Mouse (Mus musculus): ENCODE measurements around the gene Polr2f. TPM values are rescaled to one million over a fixed set of nuclear protein-coding genes. Genes with fewer than 3 reads are reported as not detected.

Gene Polr2f
- polyA plus RNA-seq, 1 experiment from 2014 or later: 327 TPM

DNA sequence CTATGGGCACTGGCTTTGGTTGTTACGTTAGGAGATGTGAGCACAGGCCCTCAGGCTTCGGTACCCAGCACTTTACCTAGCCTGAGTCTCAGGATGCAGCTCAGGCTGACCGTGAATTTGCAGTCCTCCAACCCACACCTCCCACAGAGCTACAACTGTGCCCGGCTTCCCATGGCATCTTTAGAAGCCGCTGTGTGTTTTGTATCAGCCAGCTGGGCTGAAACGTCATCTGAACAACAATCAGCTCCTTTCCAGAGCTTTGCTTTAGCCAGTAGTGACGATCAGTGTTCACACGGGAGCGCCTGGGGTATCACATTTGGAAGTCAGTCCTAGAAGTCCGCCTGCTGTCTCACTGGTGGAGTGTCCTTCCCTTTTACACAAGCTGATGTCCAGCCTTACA is 37.5 kb upstream of the Polr2f start:
- Histone ChIP-seq H3K27me3 (peaks cover 5% of the 10 kb centered on the region; the same call in 1 of the 2 replicates), H3K4me1 (peaks cover 3% of the 10 kb centered on the region), H3K4me3 (no peak overlapping the region), H3K9ac (replicated peaks) (no peak overlapping the region), H3K4me2 (replicated peaks) (no peak overlapping the region), H3K27ac (replicated peaks) (no peak overlapping the region), H3K36me3 (no peaks in the 10 kb centered on the region), H3K9me3 (no peaks in the 10 kb centered on the region)
- 72% methylated on average over 10 of the region's 10 CpGs for WGBS
- no peak for ATAC-seq (ENCODE audit: low FRiP score, low read depth)

DNA sequence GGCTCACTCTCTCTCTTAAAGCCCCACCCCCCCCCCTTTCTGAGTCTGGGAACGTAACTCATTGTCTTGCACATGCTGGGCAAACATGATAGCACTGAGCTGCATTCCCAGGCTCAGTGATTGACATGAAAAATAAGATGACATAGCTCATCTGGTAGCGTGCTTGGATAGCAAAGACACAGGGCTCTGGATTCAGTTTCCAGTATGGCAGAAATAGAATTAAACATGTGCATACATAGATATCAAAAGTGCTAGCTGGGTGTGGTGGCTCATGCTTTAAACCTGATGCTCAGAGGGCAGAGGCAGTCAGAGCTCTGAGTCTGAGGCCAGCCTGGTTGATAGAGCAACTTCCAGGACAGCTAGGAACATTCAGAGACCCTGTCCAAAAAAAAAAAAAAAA is 35.0 kb upstream of the Polr2f start:
- Histone ChIP-seq H3K4me3 (no peak overlapping the region), H3K4me1 (peaks cover 22% of the 10 kb centered on the region), H3K9me3 (no peaks in the 10 kb centered on the region), H3K27me3 (peaks cover 16% of the 10 kb centered on the region), H3K27ac (replicated peaks) (no peak overlapping the region), H3K9ac (replicated peaks) (no peak overlapping the region), H3K36me3 (no peaks in the 10 kb centered on the region), H3K4me2 (replicated peaks) (no peak overlapping the region)
- WGBS: 48% methylated on average over 2 of the region's 2 CpGs
- ATAC-seq (ENCODE audit: low FRiP score, low read depth): no peak

DNA sequence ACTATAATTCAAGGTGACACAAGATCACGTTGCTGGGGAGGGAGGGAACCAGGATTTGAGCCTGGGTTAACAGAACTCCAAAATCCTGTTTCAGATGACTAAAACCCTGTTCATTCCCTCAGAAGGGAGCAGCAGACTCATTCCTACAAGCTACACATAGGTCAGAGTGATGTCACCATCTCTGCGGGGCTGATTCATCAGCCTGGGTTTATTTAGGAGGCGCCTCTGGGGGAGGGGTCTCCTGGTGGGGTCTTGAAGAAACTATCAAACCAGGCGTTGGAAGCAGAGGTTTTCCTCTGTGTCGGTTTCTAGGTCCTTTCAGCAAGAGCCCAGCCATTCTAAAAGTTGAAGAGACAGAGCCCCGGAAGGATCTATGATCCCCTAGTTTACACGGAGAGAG is 32.8 kb upstream of the Polr2f start:
- peak overlapping the region; percentile 73; the same call in 1 of the 2 replicates for H3K4me3 ChIP-seq
- H3K4me2 ChIP-seq (replicated peaks): peak overlapping the region; percentile 97
- H3K36me3 ChIP-seq: peaks cover 4% of the 10 kb centered on the region; the same call in 1 of the 2 replicates
- peak overlapping the region; percentile 44; the same call in 1 of the 2 replicates for H3K27ac ChIP-seq (replicated peaks)
- WGBS: 24% methylated on average over 7 of the region's 7 CpGs
- peaks cover 23% of the 10 kb centered on the region for H3K4me1 ChIP-seq
- no peak for ATAC-seq (ENCODE audit: low FRiP score, low read depth)
- H3K9ac ChIP-seq (replicated peaks): peak overlapping the region; percentile 93; the same call in 1 of the 2 replicates
- no peaks in the 10 kb centered on the region for H3K9me3 ChIP-seq
- H3K27me3 ChIP-seq: peaks cover 19% of the 10 kb centered on the region

DNA sequence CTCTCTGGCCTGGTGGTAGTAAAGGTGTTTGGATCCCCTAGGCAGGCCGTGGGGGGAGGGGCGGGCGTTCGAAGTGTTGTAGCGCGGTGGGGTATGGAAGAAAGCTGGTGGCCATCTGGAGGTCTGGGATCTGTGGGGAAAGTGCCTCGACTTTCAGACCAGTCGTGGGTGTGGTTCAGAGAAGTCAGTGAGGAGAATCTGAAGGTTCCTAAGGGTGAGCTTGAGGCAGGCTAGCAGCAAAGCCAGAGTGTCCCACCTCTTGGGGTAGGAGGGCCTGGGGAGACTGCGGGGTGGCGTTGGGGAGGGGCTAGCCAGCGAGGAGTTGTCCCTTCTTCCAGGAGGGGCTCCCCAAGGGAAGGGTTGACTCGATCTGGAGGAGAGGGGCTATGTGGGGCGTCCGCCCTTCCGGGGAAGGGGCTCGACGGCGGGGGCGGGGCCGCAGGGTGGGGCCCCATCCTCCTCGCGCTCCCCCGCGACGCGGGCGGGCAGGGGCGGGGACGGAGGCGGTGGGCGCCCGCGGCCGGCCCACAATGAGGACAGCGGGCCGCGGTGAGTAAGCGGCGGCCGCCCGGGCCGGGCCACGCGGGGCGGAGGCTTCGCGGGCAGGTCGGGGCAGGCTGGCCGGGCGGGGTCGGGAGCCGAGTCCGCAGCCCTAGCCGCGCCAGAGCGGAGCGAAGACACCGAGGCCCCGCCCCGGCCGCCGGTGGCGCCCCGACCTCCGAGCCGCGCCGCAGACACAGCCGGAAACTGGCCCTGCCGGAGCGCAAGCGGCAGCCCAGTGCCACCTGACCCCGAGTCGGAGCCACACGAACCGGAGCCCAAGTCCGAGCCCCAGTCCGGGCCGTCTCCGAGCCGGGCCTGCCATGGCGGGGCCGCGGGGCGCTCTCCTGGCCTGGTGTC is 32.1 kb upstream of the Polr2f start, which contains the start of gene Micall1:
Gene Micall1, plus strand, starts transcription at position 478 of the 900 bp plus-strand sequence.
- Histone ChIP-seq H3K27me3 (peaks cover 19% of the 10 kb centered on the region), H3K9me3 (no peaks in the 10 kb centered on the region), H3K4me1 (peaks cover 23% of the 10 kb centered on the region), H3K4me3 (peak within 1 kb of the TSS; percentile 73), H3K4me2 (replicated peaks) (peak within 1 kb of the TSS; percentile 97), H3K9ac (replicated peaks) (peak within 1 kb of the TSS; percentile 93), H3K27ac (replicated peaks) (peak within 1 kb of the TSS; percentile 44), H3K36me3 (peaks cover 5% of the 10 kb centered on the region; the same call in 1 of the 2 replicates)
- peak; percentile 86 for ATAC-seq (ENCODE audit: low FRiP score, low read depth)
- WGBS: under 1% methylated on average over 72 of the region's 85 CpGs

DNA sequence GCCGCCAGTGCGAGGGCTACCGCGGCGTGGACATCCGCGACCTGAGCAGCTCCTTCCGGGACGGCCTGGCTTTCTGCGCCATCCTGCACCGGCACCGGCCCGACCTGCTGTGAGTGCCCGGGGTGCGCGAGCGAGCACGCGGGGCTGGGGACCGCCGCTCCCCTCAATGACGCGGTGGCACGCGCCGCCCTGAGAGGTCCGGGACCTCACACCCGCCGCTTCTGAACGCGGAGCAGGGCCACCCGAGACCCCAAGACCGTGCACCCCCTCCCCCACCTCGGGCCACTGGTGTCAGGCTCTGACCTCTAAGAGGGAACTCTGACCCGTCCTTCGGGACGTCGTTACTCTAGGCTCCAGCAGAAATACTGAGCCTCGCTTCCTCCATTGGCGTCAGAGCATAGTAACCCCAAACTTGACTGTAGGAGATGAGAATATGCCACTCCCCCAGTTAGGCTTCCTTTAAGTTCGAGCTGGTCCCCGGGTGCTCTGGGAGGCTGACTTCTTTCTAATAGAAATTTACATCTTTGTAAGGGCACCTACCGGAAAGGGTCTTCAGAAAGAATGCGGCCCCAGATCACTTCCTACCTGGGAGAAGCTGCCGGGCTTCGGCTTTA is 31.4 kb upstream of the Polr2f start:
- ATAC-seq (ENCODE audit: low FRiP score, low read depth): no peak; the same call in 1 of the 2 replicates
- no peaks in the 10 kb centered on the region for H3K9me3 ChIP-seq
- WGBS: under 1% methylated on average over 42 of the region's 46 CpGs
- H3K27me3 ChIP-seq: peaks cover 19% of the 10 kb centered on the region
- peak overlapping the region; percentile 93 for H3K9ac ChIP-seq (replicated peaks)
- peak overlapping the region; percentile 73 for H3K4me3 ChIP-seq
- H3K4me1 ChIP-seq: peaks cover 23% of the 10 kb centered on the region
- peaks cover 5% of the 10 kb centered on the region; the same call in 1 of the 2 replicates for H3K36me3 ChIP-seq
- H3K4me2 ChIP-seq (replicated peaks): peak overlapping the region; percentile 97
- peak overlapping the region; percentile 44 for H3K27ac ChIP-seq (replicated peaks)

DNA sequence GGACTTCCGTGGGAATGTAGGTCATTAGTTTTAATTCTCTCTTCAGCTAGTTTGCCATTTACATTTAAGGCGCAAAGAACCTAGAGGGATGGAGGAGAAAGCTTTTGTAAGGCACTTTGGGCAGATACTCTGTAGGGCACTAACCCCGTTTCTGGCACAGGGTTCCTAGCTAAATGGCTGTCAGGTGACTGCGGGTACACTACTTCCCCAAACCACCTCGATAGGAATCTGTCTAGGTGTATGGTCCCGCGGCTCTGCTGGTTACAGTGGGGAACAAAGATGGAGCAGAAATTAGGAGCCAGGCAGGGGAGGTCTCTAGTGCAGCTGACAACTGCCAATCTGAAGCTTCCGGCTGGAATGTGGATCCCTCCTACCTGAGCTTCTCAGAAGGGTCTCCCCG is 30.8 kb upstream of the Polr2f start:
- no peak for ATAC-seq (ENCODE audit: low FRiP score, low read depth)
- Histone ChIP-seq H3K36me3 (peaks cover 9% of the 10 kb centered on the region; the same call in 1 of the 2 replicates), H3K27me3 (peaks cover 19% of the 10 kb centered on the region), H3K27ac (replicated peaks) (no peak overlapping the region), H3K4me3 (peak overlapping the region; percentile 73), H3K9ac (replicated peaks) (peak overlapping the region; percentile 93; the same call in 1 of the 2 replicates), H3K4me2 (replicated peaks) (peak overlapping the region; percentile 97), H3K9me3 (no peaks in the 10 kb centered on the region), H3K4me1 (peaks cover 23% of the 10 kb centered on the region)
- 18% methylated on average over 9 of the region's 9 CpGs for WGBS

DNA sequence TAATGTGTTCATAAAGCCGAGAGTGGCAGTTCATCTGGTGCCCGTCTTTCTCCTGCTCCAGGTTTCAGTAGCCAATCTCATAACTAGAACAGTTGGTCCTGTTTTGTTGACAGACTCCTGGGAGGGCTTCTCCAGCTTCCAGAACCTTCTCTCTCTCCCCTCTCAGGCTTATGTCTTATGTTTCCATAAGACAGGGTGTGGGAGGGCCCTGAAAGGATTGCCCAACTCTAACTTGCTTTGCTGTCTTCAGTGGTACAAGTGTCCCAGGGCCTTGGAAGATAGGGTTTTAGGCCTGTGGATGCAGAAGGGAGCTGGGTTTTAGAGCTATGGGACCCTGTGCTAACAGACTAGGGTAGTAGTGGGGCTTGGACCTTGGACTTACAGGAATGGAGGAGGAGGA is 30.3 kb upstream of the Polr2f start:
- Histone ChIP-seq H3K36me3 (peaks cover 14% of the 10 kb centered on the region; the same call in 1 of the 2 replicates), H3K4me3 (peak overlapping the region; percentile 73), H3K27me3 (peaks cover 19% of the 10 kb centered on the region), H3K9me3 (no peaks in the 10 kb centered on the region), H3K4me2 (replicated peaks) (peak overlapping the region; percentile 97), H3K4me1 (peaks cover 23% of the 10 kb centered on the region), H3K27ac (replicated peaks) (no peak overlapping the region), H3K9ac (replicated peaks) (peak overlapping the region; percentile 20)
- WGBS: 75% methylated on average over 2 of the region's 2 CpGs
- ATAC-seq (ENCODE audit: low FRiP score, low read depth): no peak

DNA sequence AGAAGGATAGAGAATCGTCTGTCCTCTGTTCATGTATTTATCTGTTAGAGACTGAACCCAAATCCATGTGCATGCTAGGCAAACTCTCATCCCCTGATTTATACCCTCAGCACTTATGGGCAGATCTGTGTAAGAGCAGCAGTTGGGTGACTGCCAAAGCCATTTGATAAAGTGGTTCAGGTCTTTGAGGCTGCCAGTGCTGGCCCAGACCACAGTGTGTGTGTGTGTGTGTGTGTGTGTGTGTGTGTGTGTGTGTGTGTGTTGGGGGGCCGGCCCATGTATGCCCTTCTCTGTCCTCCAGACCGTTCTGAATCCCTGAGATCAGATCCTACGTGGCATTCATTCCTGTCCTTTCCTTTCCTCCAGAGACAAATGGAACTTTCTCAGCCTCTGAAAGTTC is 29.0 kb upstream of the Polr2f start:
- Histone ChIP-seq H3K4me1 (peaks cover 23% of the 10 kb centered on the region), H3K4me2 (replicated peaks) (no peak overlapping the region), H3K27me3 (peaks cover 15% of the 10 kb centered on the region), H3K9ac (replicated peaks) (no peak overlapping the region), H3K27ac (replicated peaks) (no peak overlapping the region), H3K9me3 (no peaks in the 10 kb centered on the region), H3K4me3 (no peak overlapping the region), H3K36me3 (peaks cover 18% of the 10 kb centered on the region)
- WGBS: 79% methylated on average over 4 of the region's 4 CpGs
- ATAC-seq (ENCODE audit: low FRiP score, low read depth): no peak

DNA sequence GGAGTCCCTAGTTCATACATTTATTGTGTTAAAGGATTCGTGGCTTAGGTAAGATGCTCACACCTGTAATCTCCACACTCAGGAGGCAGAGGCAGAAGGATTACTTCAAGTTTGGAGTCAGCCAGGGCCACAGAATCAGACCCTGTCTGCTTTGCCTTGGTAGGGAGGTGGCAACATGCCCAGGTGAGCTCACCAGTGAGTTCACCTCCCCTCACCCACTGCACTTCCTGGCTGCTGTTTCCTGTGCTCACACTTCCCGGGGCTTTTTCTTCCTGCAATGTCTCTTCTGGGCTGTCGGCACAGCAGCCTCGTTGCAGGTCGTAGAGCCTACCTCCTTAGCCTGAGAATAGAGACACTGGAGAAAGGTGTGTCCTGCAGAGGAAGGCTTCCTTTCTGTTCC is 25.5 kb upstream of the Polr2f start:
- peaks cover 6% of the 10 kb centered on the region for H3K4me1 ChIP-seq
- peaks cover 29% of the 10 kb centered on the region for H3K36me3 ChIP-seq
- no peak overlapping the region for H3K4me3 ChIP-seq
- no peaks in the 10 kb centered on the region for H3K9me3 ChIP-seq
- no peak overlapping the region for H3K9ac ChIP-seq (replicated peaks)
- H3K27me3 ChIP-seq: peaks cover 8% of the 10 kb centered on the region
- no peak for ATAC-seq (ENCODE audit: low FRiP score, low read depth)
- H3K4me2 ChIP-seq (replicated peaks): no peak overlapping the region
- WGBS: 73% methylated on average over 5 of the region's 5 CpGs
- H3K27ac ChIP-seq (replicated peaks): no peak overlapping the region

DNA sequence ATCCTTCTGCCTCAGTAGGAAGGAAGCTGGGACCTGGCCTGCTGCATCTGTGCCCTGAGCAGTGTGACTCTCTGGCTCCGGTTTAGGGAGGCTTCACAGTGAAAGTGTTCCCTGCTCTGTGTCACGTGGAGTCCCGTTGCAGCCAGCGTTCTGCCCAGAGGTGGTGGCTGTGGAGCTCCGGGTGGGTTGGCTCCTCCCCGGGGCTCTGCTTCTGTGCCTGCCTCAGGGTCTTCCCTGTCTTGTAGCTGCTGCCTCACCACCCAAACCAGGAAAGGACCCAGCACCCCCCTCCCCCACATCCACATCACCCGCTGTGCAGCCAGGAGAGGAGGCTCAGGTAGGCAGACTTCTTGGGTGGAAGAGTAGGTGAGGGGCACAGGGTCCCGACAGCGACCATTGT is 21.3 kb upstream of the Polr2f start:
- 82% methylated on average over 9 of the region's 9 CpGs for WGBS
- no peak overlapping the region for H3K4me2 ChIP-seq (replicated peaks)
- H3K4me1 ChIP-seq: no peaks in the 10 kb centered on the region
- ATAC-seq (ENCODE audit: low FRiP score, low read depth): no peak
- no peak overlapping the region for H3K9ac ChIP-seq (replicated peaks)
- no peak overlapping the region for H3K27ac ChIP-seq (replicated peaks)
- H3K36me3 ChIP-seq: peaks cover 60% of the 10 kb centered on the region
- H3K27me3 ChIP-seq: no peaks in the 10 kb centered on the region
- no peaks in the 10 kb centered on the region for H3K9me3 ChIP-seq
- H3K4me3 ChIP-seq: no peak overlapping the region

DNA sequence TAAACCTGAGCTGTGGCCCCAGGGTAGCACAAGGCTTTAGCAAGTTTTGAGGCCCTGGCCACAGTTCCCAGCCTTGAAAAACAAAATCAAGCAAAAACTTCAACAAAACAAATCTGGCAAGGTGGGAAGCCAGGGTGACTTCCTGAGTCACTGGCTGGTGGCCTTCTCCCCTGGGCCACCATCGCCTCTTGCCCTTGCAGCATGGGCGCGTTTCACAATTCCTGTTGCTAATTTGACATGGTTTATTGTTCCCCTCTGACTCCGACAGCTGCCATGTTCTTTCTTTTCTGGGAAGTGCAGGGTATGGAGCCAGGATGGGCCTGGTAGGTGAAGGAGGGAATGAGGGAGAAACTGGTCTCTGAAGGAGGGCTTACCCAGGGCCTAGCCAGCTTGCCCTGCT is 18.7 kb upstream of the Polr2f start:
- no peak overlapping the region for H3K4me2 ChIP-seq (replicated peaks)
- no peak overlapping the region for H3K27ac ChIP-seq (replicated peaks)
- 79% methylated on average over 4 of the region's 4 CpGs for WGBS
- no peaks in the 10 kb centered on the region for H3K9me3 ChIP-seq
- H3K27me3 ChIP-seq: no peaks in the 10 kb centered on the region
- H3K4me1 ChIP-seq: no peaks in the 10 kb centered on the region
- peaks cover 61% of the 10 kb centered on the region for H3K36me3 ChIP-seq
- no peak overlapping the region for H3K9ac ChIP-seq (replicated peaks)
- H3K4me3 ChIP-seq: no peak overlapping the region
- ATAC-seq (ENCODE audit: low FRiP score, low read depth): no peak

DNA sequence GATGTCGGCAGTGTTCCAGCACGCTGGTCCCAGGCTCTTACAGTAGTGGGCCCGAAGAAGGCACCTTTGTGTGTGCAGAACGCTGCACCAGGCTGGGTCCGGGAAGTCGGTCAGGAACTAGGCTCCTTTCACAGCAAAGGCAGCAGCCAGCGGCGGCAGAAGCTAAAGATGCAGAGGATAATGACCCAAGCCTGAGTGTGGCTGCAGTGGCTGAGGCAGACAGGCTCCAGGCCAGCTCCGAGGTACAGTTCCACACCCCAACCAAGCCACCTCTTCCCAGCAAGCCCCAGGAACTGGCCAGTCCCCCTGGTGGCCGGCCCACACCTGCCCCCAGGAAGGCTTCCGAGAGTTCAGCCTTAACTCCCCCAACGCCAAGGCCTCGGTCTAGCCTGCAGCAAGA is 18.3 kb upstream of the Polr2f start:
- Histone ChIP-seq H3K9ac (replicated peaks) (no peak overlapping the region), H3K4me1 (no peaks in the 10 kb centered on the region), H3K27ac (replicated peaks) (no peak overlapping the region), H3K4me2 (replicated peaks) (no peak overlapping the region), H3K27me3 (no peaks in the 10 kb centered on the region), H3K4me3 (no peak overlapping the region), H3K36me3 (peaks cover 63% of the 10 kb centered on the region), H3K9me3 (no peaks in the 10 kb centered on the region)
- ATAC-seq (ENCODE audit: low FRiP score, low read depth): no peak
- 83% methylated on average over 13 of the region's 13 CpGs for WGBS
